Mouse (Mus musculus) CD4-positive naive resting alpha-beta T cell, adult 76 days (primary cell): ENCODE measurements around the gene D130052B06Rik. TPM values are rescaled to one million over a fixed set of nuclear protein-coding genes. Genes with fewer than 3 reads are reported as not detected.

Experiments
- total RNA-seq: library from RNA; stranded (reverse); gene quantifications from one replicate; pipeline ENCODE4 v1.2.4, GENCODE M21; 2023

Gene D130052B06Rik
- not detected for total RNA-seq

GRCm38 (mm10) chr11:33598986-33599385 is at the start of gene D130052B06Rik:
TSS of gene D130052B06Rik (plus strand) at chr11:33599302.

GRCm38 (mm10) chr11:33578859-33579258 is 20.2 kb upstream of the D130052B06Rik start, which contains the start of gene Gabrp:
TSS of gene Gabrp (minus strand) at chr11:33578959.

Other genes with a start within 250 kb of the D130052B06Rik start
- not detected for gene Ranbp17, start 85.6 kb upstream of the D130052B06Rik start, total RNA-seq
- gene Gabrp, start 20.3 kb upstream of the D130052B06Rik start, total RNA-seq: not detected